Mouse (Mus musculus): ENCODE measurements around the gene Lhfpl1.

GRCm38 (mm10) chrX:145362527-145362926 lies 13.6 kb upstream of the Lhfpl1 start:
- TF ChIP-seq CTCF (IDR thresholded peaks at IDR 0.05) (no peak), EP300 (IDR thresholded peaks at IDR 0.05) (no peak)
